Mouse (Mus musculus) hindbrain, embryonic 15.5 days (tissue): ENCODE measurements at regions not wholly inside any gene's neighbourhood (a gene's known extent, or its start where the extent isn't known, plus 50 kb on each side); places are given as distances from the start of the nearest gene placed in this dataset.
A peak's percentile ranks its signal among the peaks of the same experiment; 100 is the strongest.
"Not testable (repeated sequence)": the region's sequence is repeated elsewhere in the genome, so short reads cannot be mapped to it uniquely, and the experiment has no call there.

Experiments used
- ATAC-seq: fragments of 200-750 bp; cut with Nextera tagmentation; 2 replicates; pipeline ENCODE4 v1.8.0; 2017; ENCODE audit warnings: low read depth, moderate number of reproducible peaks, moderate TSS enrichment; ENCODE audit not compliant: low FRiP score
- H3K27ac ChIP-seq: fragments of 300-500 bp; sonication (generic); replicated peaks from 2 replicates; pipeline ENCODE4 v1.5.1; 2015; ENCODE audit warnings: mild to moderate bottlenecking, inconsistent platforms
- H3K27me3 ChIP-seq: fragments of 300-500 bp; sonication (generic); 2 replicates; pipeline ENCODE4 v1.6.1; 2015; ENCODE audit warnings: control low read depth, inconsistent platforms
- H3K36me3 ChIP-seq: fragments of 300-500 bp; sonication (generic); 2 replicates; pipeline ENCODE4 v1.6.1; 2015; ENCODE audit warnings: control low read depth, inconsistent platforms
- H3K4me1 ChIP-seq: fragments of 300-500 bp; sonication (generic); replicated peaks from 2 replicates; pipeline ENCODE4 v1.6.1; 2015; ENCODE audit warnings: control low read depth, inconsistent platforms
- H3K4me2 ChIP-seq: fragments of 300-500 bp; sonication (generic); 2 replicates; pipeline ENCODE4 v1.6.1; 2015; ENCODE audit warnings: moderate library complexity, mild to moderate bottlenecking, inconsistent platforms
- H3K4me3 ChIP-seq: fragments of 300-500 bp; sonication (generic); 2 replicates; pipeline ENCODE4 v1.5.1; 2015; ENCODE audit warnings: mild to moderate bottlenecking, inconsistent platforms
- H3K9ac ChIP-seq: fragments of 300-500 bp; sonication (generic); 2 replicates; pipeline ENCODE4 v1.6.1; 2015; ENCODE audit warnings: inconsistent platforms
- H3K9me3 ChIP-seq: fragments of 300-500 bp; sonication (generic); 2 replicates; pipeline ENCODE4 v1.6.1; 2016; ENCODE audit warnings: control low read depth, inconsistent platforms
- WGBS: fragments of 180-500 bp; shearing (Covaris S2); methylation state at CpG from one replicate; pipeline ENCODE4 v1.1.7; 2015; 5-methylcytosine and 5-hydroxymethylcytosine counted together

GRCm38 (mm10) chr12:17852138-17852537 lies 161.5 kb downstream of the Hpcal1 start:
- H3K9me3 ChIP-seq, H3K27ac ChIP-seq, H3K4me1 ChIP-seq, H3K27me3 ChIP-seq, H3K4me3 ChIP-seq, H3K9ac ChIP-seq, H3K4me2 ChIP-seq, H3K36me3 ChIP-seq, ATAC-seq: not testable (repeated sequence)
- WGBS = 53% methylated on average over 3 of the region's 3 CpGs

- H3K4me1 ChIP-seq, ATAC-seq, H3K9ac ChIP-seq, H3K4me3 ChIP-seq, H3K27ac ChIP-seq, H3K36me3 ChIP-seq, H3K9me3 ChIP-seq, H3K27me3 ChIP-seq, H3K4me2 ChIP-seq: not testable (repeated sequence)
- whole genome bisulfite sequencing = 79% methylated on average over 6 of the region's 6 CpGs
Observed at GRCm38 (mm10) chr12:17872491-17872890, 181.8 kb downstream of the Hpcal1 start.

DNA sequence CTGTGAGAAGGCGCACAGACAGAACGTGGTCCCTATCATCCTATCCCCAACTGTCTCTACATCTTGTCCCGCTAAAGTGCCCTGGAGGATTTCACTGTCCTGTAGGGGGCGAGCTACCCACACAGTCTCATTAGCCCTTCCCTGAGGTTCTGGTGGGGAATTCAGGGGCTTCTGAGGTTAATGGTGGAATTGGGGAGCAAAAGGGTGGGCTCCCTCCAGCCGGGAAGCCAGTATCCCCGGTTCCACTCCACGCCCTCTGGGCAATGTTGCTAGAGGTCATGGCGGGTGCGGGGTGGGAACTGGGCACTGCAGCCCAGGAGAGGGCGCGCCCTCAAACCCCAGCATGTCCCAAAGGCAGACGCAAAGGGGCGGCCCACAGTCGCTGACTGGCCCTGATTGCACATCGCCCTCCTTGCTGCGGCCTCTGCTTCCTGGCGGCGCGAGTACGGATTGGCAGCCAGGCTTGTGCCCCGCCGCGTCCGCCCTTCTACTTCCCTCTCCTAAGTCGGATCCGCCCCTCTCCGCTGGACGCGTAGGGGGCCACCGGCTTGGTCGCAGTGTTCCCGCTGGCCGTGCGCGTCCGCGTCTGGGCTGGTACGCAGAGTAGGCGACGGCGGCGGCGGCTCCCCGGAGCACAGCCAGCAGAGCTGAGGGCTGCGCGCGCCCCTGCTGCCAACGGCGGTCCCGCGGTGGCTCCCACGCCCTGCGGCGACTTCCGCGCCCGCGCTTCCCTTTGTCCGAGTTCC lies 190.9 kb downstream of the Hpcal1 start:
- Histone ChIP-seq H3K4me1 (no peaks in the 10 kb centered on the region), H3K36me3 (no peaks in the 10 kb centered on the region), H3K4me3 (peak overlapping the region; percentile 74), H3K27me3 (no peaks in the 10 kb centered on the region), H3K9me3 (no peaks in the 10 kb centered on the region), H3K4me2 (peak overlapping the region; percentile 65), H3K9ac (peak overlapping the region; percentile 74), H3K27ac (peak overlapping the region; percentile 84)
- WGBS = 1% methylated on average over 56 of the region's 59 CpGs
- peak; percentile 100 for ATAC-seq

DNA sequence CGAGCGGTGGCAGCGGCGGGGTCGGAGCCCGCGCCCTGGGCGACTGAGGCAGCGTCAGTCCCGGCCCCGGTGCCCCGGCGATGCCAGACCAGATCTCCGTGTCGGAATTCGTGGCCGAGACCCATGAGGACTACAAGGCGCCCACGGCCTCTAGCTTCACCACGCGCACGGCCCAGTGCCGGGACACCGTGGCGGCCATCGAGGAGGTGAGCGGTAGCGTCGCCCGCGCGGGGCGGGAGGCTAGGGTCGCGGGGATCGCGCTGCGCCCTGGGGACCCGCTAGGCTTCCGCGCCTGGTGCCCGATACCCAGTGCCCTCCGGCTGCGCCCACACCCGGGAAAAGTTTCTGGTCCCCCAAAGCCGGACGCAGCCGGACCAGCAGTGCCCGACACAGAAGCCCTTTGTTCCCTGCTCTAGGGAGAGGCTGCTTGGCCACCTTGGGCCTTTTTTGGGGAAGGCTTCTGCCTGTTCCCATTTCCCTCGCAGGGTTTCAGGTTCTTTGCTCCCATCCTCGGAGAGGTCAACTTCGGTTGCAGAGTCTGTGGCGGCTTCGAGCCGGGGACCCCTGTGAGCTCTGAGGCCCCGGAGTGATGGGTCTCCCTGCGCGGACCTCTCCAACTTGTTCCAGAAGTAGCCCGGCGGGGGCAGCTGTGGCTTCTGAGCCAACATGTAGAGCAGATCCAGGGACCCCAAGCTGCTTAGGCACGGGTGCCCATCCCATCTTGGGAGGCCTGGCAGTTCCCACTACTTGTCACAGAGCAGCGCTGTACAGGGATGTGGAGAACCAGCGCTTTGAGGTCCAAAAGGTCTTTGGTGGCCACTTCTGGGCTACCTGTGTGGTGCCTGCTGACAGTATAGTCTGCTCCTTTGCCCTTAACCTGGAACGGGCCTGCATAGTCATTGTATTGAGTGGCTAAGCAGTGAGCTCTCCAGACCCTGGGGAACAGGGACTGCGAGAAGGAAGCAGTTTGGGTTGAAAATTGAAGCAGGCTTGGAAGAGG lies 191.8 kb downstream of the Hpcal1 start:
- Histone ChIP-seq H3K4me2 (peak overlapping the region; percentile 65), H3K27ac (peak overlapping the region; percentile 84), H3K9ac (peak overlapping the region; percentile 74), H3K4me3 (peak overlapping the region; percentile 74)
- H3K27me3 ChIP-seq, H3K9me3 ChIP-seq, H3K4me1 ChIP-seq, ATAC-seq, H3K36me3 ChIP-seq: not testable (repeated sequence)
- 1% methylated on average over 65 of the region's 65 CpGs for WGBS

DNA sequence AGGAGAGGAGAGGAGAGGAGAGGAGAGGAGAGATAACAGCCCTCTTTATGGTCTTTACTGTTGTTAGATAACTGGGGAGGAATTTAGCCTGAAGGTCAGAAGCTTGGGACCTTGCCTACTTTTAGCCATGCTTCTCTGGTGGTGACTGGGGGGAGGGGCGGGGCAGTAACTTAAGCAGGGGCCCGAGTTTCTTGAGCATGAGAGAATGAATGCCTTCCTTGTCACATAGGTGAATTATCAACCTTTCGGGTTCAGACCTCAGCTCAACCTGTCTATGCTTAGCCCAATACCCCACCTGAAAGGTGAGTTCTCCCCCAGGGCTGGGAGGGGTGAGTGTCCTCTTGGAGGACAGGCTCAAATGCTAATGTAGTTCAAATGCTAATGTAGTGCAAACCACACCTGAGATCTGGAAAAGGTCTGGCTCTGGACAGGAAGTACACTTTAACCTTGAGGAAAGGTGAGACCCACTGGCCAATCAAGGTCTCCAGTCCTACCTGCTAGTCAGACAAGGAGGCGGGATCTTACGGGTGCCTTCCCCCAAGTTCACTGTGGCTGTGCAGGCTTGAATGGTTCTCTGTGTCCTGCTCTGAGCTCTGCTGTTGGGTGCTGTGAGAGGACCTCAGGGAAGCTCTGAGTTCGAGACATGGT lies 201.1 kb downstream of the Hpcal1 start:
- H3K9me3 ChIP-seq, H3K4me2 ChIP-seq, H3K4me3 ChIP-seq, ATAC-seq, H3K4me1 ChIP-seq, H3K27me3 ChIP-seq, H3K9ac ChIP-seq, H3K27ac ChIP-seq: not testable (repeated sequence)
- WGBS = 96% methylated on average over 6 of the region's 6 CpGs
- H3K36me3 ChIP-seq = peaks cover 16% of the 10 kb centered on the region

DNA sequence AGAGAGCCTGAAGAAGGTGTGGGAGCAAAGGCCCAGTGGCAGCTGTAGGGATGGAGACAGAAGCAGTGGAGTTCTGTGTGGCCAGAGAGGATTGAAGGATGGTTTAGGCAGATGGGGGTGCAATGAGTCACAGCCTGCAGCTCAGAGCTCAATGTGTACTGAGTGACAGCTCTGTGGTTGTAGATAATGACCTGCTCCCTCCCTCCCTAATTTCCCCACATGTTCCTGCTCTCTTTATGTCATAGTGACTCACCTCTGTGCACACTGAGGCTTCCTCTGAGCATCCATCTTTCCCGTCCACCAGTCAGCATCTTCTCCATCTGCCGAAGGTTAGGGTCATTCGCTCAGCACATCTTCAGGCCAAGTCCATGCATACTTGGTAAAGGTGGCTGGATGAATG lies 222.4 kb downstream of the Hpcal1 start:
- H3K4me2 ChIP-seq, H3K27me3 ChIP-seq, H3K9ac ChIP-seq, H3K4me3 ChIP-seq, H3K27ac ChIP-seq, H3K9me3 ChIP-seq, ATAC-seq, H3K4me1 ChIP-seq: not testable (repeated sequence)
- peaks cover 16% of the 10 kb centered on the region for H3K36me3 ChIP-seq
- 97% methylated on average over 3 of the region's 3 CpGs for WGBS
